Mouse (Mus musculus) right cerebral cortex, adult 2 months (tissue): ENCODE measurements around the gene Gm20425.

Experiments
- DNase-seq, 2 experiments: peaks; one replicate each; pipeline ENCODE4 v3.0.0; 2021 to 2022; ENCODE audit warnings: low spot score in 2 of 2

Gene Gm20425

GRCm38 (mm10) chr9:103153286-103153685 is 76.8 kb downstream of the Gm20425 start:
- DNase-seq, result no peak

DNA sequence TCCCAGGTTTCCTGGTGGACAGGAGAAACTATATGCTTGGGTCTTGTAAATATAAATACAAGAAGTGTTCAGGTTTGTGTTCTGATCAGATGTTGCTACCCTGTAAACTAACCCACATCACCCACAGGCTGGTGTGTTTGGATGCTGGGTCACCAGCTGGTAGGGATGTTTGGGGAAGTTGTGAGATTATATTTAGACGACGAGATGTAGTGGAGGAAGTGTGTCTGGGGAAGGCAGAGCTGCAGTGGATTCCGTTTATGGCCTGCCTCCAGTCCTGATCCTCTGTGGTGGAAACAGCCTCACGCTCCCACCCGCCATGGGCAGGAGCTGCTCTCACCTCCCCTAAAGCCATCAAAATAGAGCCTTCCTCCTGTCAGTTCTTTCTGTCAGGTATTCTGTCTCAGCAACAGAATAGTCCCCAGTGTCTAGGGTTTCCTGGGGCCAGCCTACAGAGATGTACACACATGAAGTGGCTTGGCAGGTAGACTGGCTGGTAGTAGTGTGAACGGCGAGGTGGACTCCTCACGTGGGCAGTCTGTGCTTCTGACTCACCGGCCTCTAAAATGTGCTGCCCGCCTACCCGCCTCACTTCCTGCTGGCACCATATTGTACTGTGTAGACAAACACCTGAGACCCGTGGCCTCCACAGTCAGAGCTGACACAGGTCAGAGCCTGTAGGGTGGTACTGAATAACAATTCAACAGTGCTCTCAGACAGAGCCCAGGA is 80.9 kb downstream of the Gm20425 start:
- DNase-seq, result no peak

GRCm38 (mm10) chr9:103147103-103147502 is 83.0 kb downstream of the Gm20425 start:
- DNase-seq, result no peak

DNA sequence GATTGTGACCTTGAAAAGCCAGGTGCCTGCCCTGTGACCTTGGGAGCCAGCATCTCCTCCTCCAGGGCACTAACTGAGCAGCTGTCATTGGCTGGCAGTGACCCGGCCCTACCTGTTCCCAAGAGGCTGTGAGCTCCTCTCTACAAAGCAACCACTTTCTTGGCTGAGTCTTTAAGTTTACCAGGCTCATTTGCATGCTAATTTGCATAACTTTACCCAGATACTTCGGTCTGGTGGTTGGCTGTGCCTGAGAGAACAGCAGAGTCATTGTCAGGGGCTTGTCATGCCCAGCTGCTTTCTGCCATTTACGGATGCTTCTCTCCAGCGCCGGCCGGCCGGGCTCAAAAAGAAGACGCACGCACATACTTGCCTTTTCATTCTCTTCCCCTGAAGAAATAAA is 83.4 kb downstream of the Gm20425 start:
- peak; percentile 49 to 53 for DNase-seq

DNA sequence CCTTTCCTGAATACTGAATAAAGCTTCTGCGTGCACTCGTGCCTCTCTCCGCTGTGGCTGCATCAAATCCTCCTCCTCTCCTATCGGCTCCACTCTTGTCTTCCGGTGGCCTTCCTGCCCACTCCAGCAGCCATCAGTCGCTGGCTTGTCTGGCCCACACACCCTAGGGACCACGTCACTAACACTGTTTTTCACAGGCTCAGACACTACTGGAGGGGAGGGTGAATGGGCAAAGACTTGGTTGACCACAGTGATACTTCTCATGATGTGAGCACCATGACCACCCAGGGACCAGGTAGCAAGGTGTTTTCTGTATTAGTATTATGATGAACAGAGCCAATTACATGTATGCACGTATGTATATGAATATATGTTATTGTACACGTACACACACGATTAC is 83.8 kb downstream of the Gm20425 start:
- no peak for DNase-seq

DNA sequence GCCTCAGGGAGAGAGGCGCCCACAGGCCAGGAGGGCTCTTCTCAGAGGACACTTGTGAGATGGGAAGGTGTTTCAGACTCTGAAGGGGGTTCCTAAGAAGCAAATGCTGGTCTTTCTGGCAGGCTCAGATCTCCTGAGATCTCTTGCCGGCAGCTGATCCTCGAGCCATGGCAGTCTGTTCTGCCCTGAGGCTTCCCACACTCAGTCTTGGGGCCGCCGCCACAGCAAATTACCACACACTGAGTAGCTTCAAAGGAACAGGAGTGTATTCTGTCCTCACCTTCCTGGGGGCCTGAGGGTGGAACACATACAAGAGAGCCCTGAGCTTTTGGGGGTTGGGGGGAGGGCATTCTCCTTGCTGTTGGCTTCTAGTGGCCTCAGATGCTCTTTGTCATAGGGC is 84.8 kb downstream of the Gm20425 start:
- no peak for DNase-seq

- no peak for DNase-seq
Measured at GRCm38 (mm10) chr9:103143881-103144280, 86.2 kb downstream of the Gm20425 start.

- no peak for DNase-seq
Measured at GRCm38 (mm10) chr9:103141266-103141665, 88.8 kb downstream of the Gm20425 start.

- no peak for DNase-seq
Measured at GRCm38 (mm10) chr9:103140384-103140783, 89.7 kb downstream of the Gm20425 start.
